Mouse (Mus musculus): ENCODE data around the gene Gm597.

Gene Gm597

DNA sequence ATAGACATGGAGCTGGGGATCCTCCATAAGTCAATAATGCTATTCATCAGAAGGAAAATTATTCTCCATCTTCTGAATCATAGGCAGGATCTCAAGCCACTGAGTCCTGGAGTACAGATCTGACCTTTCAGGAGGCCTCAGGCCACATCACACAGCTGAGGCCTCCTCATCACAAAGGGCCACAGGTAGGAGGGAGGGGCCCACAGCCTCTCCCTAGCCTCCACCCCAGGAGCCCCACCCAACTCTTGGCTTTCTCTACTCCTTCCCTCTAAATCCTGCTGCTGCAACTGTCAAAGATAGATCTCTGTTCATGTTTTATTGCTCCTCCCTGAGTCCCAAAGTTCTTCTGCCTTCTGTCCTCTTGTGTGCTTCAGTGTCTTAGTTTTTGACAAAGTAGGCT is at the start of gene Gm597:
TSS of gene Gm597 (minus strand) at position 101 of the 400 bp plus-strand sequence.
- no peak for DNase-seq

DNA sequence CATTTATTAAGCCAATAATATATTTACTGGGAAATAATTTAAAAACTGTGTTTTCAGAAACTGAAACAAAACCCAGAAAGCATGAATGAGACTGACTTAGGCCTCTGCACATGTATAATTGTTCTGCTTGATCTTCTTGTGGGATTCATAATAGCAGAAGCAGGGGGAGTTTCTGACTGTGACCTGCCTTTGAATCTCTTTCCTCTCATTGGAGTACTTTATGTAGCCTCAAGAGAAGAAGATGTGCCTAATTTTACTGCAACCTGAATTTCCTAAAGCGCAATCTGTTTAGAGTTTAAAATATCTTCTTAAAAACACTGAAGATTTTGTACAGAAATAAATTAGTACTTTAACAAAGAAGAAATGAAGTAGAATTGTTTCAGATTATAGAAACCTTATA is 27.6 kb upstream of the Gm597 start:
- DNase-seq = no peak

DNA sequence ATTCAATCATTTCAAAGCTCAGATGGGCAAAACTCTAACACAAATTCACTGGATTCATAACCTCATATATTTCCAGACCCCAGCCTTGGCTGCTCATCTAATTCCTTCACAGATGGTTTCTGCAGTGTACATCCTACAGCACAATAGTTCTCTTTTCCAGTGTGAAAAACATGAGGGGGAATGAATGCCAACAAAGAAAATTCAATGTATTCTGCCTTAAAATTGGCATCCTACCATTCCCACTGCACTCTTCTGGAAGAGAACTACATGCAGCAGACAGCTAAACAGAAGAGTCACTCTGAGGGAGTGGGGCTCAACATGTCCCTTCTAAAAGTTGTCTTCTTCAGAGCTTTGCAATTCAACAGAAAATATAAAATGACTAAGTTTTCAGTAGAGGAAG is 26.6 kb upstream of the Gm597 start:
- DNase-seq = no peak

DNA sequence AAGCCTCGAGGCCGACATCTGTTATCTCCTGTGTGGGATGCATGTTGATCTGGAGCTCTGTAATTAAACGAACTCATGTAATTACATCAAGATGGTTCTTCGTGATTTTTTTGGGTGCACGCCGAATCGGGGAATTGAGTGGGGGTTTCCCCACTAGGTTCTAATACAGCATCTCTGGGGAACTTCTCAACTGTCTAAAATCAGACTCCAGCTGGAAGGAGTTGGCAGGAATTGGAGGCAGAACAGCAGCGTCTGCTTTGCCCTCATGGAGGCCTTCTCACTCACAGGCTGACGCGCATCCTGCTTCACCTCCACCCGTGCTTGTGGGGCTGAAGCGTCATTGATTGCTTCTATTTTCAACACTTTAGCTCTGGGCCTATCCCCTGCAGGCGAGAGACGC is 20.8 kb upstream of the Gm597 start:
- DNase-seq = no peak
